Mouse (Mus musculus) embryonic facial prominence, embryonic 10.5 days (tissue): ENCODE results near the gene Frmd4a. TPM values are rescaled to one million over a fixed set of nuclear protein-coding genes. Genes with fewer than 3 reads are reported as not detected.

Experiments
- DNase-seq: peaks from one replicate; pipeline ENCODE4 v3.0.0-alpha.2; 2017; ENCODE audit warnings: low spot score
- H3K27ac ChIP-seq: fragments of 300-500 bp; sonication (generic); replicated peaks from 2 replicates; pipeline ENCODE4 v1.5.1; 2016; ENCODE audit warnings: mild to moderate bottlenecking
- H3K27me3 ChIP-seq: fragments of 300-500 bp; sonication (generic); replicated peaks from 2 replicates; pipeline ENCODE4 v1.6.1; 2016; ENCODE audit warnings: low read depth, mild to moderate bottlenecking; ENCODE audit not compliant: poor library complexity, severe bottlenecking
- H3K36me3 ChIP-seq: fragments of 300-500 bp; sonication (generic); replicated peaks from 2 replicates; pipeline ENCODE4 v1.6.1; 2016; ENCODE audit warnings: mild to moderate bottlenecking, moderate library complexity
- H3K4me1 ChIP-seq: fragments of 300-500 bp; sonication (generic); 2 replicates; pipeline ENCODE4 v1.6.1; 2016
- H3K4me3 ChIP-seq: fragments of 300-500 bp; sonication (generic); 2 replicates; pipeline ENCODE4 v1.5.1; 2016; ENCODE audit warnings: mild to moderate bottlenecking, moderate library complexity
- H3K9me3 ChIP-seq: fragments of 300-500 bp; sonication (generic); 2 replicates; pipeline ENCODE4 v1.6.1; 2016; ENCODE audit warnings: mild to moderate bottlenecking
- WGBS: fragments of 180-500 bp; shearing (Covaris S2); methylation state at CpG from one replicate; pipeline ENCODE4 v1.1.7; 2016; 5-methylcytosine and 5-hydroxymethylcytosine counted together
- polyA plus RNA-seq: library from polyadenylated mRNA; unstranded; fragments of >200 nt; fragmentation: Nextera tagmentation; extraction: Ambion mirVana; gene quantifications from 2 replicates; pipeline ENCODE4 v1.2.1, GENCODE M21; 2016

The Frmd4a gene
- polyA plus RNA-seq: 42.5 and 48.8 TPM in 2 replicates

GRCm38 (mm10) chr2:4017528-4018288, at the start of gene Frmd4a:
Gene Frmd4a (plus strand): TSS chr2:4017717.
- Histone ChIP-seq H3K36me3 (no peaks in the 10 kb centered on the region), H3K27me3 (no peaks in the 10 kb centered on the region), H3K4me3 (peak within 1 kb of the TSS; percentile 23; the same call in 1 of the 2 replicates), H3K9me3 (no peaks in the 10 kb centered on the region), H3K4me1 (peaks cover 26% of the 10 kb centered on the region), H3K27ac (peak within 1 kb of the TSS; percentile 49; the same call in 1 of the 2 replicates)
- DNase-seq: no peak
- WGBS: 60% methylated on average over 8 of the region's 8 CpGs

GRCm38 (mm10) chr2:3988876-3989275, 28.6 kb upstream of the Frmd4a start:
- DNase-seq: no peak
- Histone ChIP-seq H3K27me3 (no peaks in the 10 kb centered on the region), H3K36me3 (no peaks in the 10 kb centered on the region), H3K27ac (no peak overlapping the region), H3K4me1 (no peaks in the 10 kb centered on the region), H3K9me3 (no peaks in the 10 kb centered on the region), H3K4me3 (no peak overlapping the region)
- WGBS: 87% methylated on average over 7 of the region's 7 CpGs

DNA sequence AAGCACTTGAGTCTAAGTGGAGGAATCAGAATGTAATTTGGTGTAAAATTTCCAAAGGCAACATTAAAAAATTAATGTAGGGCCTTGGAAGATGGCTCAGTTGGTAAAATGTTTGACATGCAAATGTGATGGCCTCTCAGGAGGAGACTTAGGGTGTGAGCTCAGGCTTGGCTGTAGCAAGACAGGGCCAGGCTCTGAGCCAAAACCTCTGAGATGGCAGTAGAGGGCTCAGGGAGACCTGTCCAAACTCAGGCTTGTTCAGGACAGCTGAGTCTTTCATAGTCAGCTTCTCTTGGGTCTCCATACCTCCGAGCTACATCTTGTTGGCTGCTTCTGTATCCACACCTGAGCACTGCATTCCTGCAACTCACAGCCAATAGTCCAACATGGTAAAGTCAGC, 27.1 kb upstream of the Frmd4a start:
- H3K4me3 ChIP-seq: no peak overlapping the region
- no peak for DNase-seq
- H3K9me3 ChIP-seq: no peaks in the 10 kb centered on the region
- 79% methylated on average over 1 of the region's 1 CpGs for WGBS
- H3K27me3 ChIP-seq: no peaks in the 10 kb centered on the region
- H3K27ac ChIP-seq: no peak overlapping the region
- H3K36me3 ChIP-seq: no peaks in the 10 kb centered on the region
- H3K4me1 ChIP-seq: no peaks in the 10 kb centered on the region

GRCm38 (mm10) chr2:4018431-4018876, 937 bp downstream of the Frmd4a start:
- H3K36me3 ChIP-seq: no peaks in the 10 kb centered on the region
- H3K27ac ChIP-seq: peak overlapping the region; percentile 49; the same call in 1 of the 2 replicates
- H3K4me3 ChIP-seq: peak overlapping the region; percentile 23; the same call in 1 of the 2 replicates
- peaks cover 26% of the 10 kb centered on the region for H3K4me1 ChIP-seq
- H3K9me3 ChIP-seq: no peaks in the 10 kb centered on the region
- DNase-seq: peak; percentile 39
- H3K27me3 ChIP-seq: no peaks in the 10 kb centered on the region
- WGBS: 48% methylated on average over 11 of the region's 11 CpGs

DNA sequence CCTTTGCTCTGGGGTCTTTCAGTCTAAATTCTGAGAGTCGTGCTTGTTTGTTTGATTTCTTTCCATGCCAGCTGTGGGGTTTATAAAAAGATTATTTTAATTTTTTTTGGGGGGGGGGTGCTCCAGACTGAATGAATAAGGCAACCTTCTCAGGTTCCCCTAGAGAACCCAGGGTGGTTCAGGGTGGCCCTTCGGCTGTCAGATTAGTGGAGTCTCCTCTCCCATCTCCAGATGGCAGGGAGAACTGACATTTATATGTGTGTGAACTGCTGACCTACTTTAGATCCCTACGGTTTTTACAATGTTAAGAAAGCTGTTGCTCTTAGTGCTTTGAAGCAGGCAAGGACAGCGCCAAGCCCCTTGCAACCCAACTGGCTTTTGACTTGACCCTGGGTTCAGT, 1.4 kb downstream of the Frmd4a start:
- no peak overlapping the region for H3K27ac ChIP-seq
- no peak for DNase-seq
- H3K27me3 ChIP-seq: no peaks in the 10 kb centered on the region
- H3K9me3 ChIP-seq: no peaks in the 10 kb centered on the region
- WGBS: 69% methylated on average over 4 of the region's 4 CpGs
- peaks cover 26% of the 10 kb centered on the region for H3K4me1 ChIP-seq
- no peaks in the 10 kb centered on the region for H3K36me3 ChIP-seq
- no peak overlapping the region for H3K4me3 ChIP-seq

DNA sequence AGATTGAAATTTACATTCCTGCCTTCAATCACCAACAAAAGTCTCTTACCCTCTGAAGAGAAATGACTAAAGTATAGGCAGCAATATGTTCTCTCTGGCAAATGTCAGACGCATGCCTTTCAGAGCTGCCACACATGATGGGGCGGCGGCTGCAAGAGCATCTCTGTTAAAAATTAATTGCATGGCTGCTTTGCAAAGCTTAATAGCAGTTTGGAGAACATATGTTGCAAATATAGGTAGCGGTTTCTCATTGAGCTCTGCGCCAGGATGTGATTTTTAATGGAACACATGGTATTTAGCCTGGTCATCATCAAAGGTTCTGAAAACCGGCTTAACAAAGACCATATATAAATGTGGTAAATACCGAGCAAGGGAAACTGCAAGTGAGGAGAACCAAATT, 7.4 kb downstream of the Frmd4a start:
- no peak for DNase-seq
- peaks cover 3% of the 10 kb centered on the region; the same call in 1 of the 2 replicates for H3K4me1 ChIP-seq
- no peaks in the 10 kb centered on the region for H3K9me3 ChIP-seq
- no peak overlapping the region for H3K27ac ChIP-seq
- H3K4me3 ChIP-seq: no peak overlapping the region
- no peaks in the 10 kb centered on the region for H3K36me3 ChIP-seq
- H3K27me3 ChIP-seq: no peaks in the 10 kb centered on the region
- 89% methylated on average over 7 of the region's 7 CpGs for WGBS

DNA sequence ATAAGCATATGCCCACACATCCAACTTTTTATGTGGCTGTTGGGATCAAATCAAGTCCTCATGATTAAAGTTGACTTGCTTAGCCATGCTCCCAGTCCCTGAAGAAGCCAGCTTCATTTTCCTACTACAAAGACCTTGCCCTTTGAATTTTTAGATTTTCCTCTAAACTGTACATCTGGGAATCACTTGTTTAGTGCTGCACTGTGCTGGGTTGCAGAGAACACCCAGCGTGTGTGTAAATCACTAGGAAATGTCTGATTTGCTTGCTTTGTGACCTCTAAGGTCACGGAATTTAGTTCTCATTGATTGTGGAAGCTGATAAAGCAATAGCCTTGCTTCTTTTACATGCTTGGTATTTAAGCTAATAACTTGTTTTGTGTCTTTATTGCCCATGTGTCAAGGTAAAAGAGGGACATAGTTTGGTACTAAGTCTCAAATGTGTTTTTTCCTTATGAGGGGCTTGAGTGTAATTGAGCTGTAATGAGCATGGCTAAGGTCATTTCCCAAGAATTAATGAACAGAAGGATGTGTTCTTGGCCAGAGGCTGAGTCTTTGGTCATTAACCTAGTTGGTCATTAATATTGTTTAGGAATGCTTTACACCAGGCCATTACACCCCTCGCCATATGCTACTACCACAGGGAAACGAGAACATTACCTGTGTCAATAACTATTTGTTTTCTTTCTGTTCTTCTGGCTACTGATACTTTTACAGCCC, 11.7 kb downstream of the Frmd4a start:
- no peaks in the 10 kb centered on the region for H3K27me3 ChIP-seq
- no peaks in the 10 kb centered on the region; the same call in 1 of the 2 replicates for H3K4me1 ChIP-seq
- DNase-seq: no peak
- WGBS: 70% methylated on average over 4 of the region's 4 CpGs
- no peak overlapping the region for H3K4me3 ChIP-seq
- peaks cover 3% of the 10 kb centered on the region; the same call in 1 of the 2 replicates for H3K9me3 ChIP-seq
- no peak overlapping the region for H3K27ac ChIP-seq
- H3K36me3 ChIP-seq: no peaks in the 10 kb centered on the region

DNA sequence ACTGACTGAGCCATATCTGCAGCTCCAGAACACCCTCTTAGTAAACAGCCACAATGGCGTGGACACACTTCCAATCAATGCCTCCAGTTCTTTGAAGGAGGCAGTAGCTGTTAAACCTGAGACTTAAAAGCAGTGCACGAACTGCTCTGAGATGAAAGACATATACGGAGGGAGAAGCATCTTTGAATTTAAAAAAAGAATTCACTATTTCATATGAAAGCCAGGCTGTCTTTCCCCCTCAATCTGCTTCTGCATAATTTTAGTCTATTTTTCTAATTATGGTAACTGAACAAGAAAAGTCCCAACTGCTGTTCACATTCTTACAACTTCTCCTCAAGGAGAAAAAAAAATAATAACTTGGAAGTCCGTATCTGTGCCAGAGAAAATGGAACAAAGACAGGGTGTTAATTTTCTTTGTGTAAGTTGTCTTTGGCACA, 18.7 kb downstream of the Frmd4a start:
- no peaks in the 10 kb centered on the region for H3K36me3 ChIP-seq
- WGBS: 87% methylated on average over 4 of the region's 4 CpGs
- no peaks in the 10 kb centered on the region for H3K9me3 ChIP-seq
- no peak overlapping the region for H3K4me3 ChIP-seq
- no peak for DNase-seq
- H3K27ac ChIP-seq: no peak overlapping the region
- H3K4me1 ChIP-seq: no peaks in the 10 kb centered on the region
- no peaks in the 10 kb centered on the region for H3K27me3 ChIP-seq

- H3K36me3 ChIP-seq: no peaks in the 10 kb centered on the region
- no peak overlapping the region for H3K27ac ChIP-seq
- DNase-seq: no peak
- no peaks in the 10 kb centered on the region for H3K9me3 ChIP-seq
- WGBS: 87% methylated on average over 8 of the region's 8 CpGs
- H3K4me3 ChIP-seq: no peak overlapping the region
- H3K27me3 ChIP-seq: no peaks in the 10 kb centered on the region
- no peaks in the 10 kb centered on the region for H3K4me1 ChIP-seq
These were observed 19.2 kb downstream of the Frmd4a start for GRCm38 (mm10) chr2:4036651-4037117.

GRCm38 (mm10) chr2:4042009-4042408, 24.5 kb downstream of the Frmd4a start:
- 36% methylated on average over 3 of the region's 3 CpGs for WGBS
- Histone ChIP-seq H3K4me3 (no peak overlapping the region), H3K27me3 (no peaks in the 10 kb centered on the region), H3K4me1 (no peaks in the 10 kb centered on the region), H3K36me3 (no peaks in the 10 kb centered on the region), H3K9me3 (no peaks in the 10 kb centered on the region), H3K27ac (no peak overlapping the region)
- DNase-seq: no peak

DNA sequence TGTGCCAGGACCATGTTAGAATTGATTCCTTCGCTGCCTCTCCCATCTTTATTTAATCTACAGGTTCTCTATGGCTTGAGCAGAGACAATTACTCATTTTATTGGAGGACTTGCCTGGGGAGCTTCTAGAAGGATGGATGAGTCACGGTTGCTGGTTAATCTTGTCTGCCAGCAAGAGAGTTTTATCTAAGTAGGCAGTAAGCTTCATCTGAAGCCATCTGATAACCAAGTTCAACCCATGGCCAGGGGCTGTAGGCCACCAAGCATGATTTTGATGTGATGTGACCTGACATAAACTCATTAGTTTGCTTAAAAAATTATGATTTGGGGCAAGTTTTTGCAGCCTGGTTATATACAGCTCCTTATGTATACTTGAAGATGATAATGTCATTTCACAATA, 38.0 kb downstream of the Frmd4a start:
- Histone ChIP-seq H3K9me3 (no peaks in the 10 kb centered on the region), H3K4me3 (no peak overlapping the region), H3K36me3 (no peaks in the 10 kb centered on the region), H3K4me1 (0 out of 2 replicates have a peak, but pooled peaks cover under 1% of the 10 kb centered on the region), H3K27ac (no peak overlapping the region), H3K27me3 (no peaks in the 10 kb centered on the region)
- 75% methylated on average over 2 of the region's 2 CpGs for WGBS
- no peak for DNase-seq

DNA sequence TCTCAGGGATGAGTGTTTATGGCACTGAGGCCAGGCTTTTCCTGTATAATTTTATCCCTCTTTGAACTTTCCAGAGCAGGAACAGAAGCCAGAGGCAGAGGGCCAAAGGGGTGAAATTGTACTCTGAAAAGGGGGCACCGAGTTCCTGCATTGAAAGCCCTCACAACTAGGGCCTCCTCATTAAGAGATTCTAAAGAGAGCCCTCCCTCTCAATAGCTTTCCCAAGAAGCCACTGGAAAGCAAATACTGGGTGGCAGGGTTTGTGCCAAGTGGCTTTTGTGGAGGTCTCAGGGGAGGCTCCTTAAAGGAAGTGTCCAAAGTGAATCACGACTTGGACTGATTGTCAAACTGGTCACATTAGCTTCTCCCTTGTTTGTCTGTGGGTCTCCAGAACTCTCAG, 43.2 kb downstream of the Frmd4a start:
- no peak for DNase-seq
- 60% methylated on average over 2 of the region's 2 CpGs for WGBS
- H3K27me3 ChIP-seq: no peaks in the 10 kb centered on the region
- no peaks in the 10 kb centered on the region for H3K9me3 ChIP-seq
- H3K27ac ChIP-seq: no peak overlapping the region
- no peaks in the 10 kb centered on the region for H3K36me3 ChIP-seq
- no peak overlapping the region for H3K4me3 ChIP-seq
- H3K4me1 ChIP-seq: 0 out of 2 replicates have a peak, but pooled peaks cover 3% of the 10 kb centered on the region
